Mouse (Mus musculus) midbrain, embryonic 16.5 days (tissue): ENCODE results near the gene Slc8a1. TPM values are rescaled to one million over a fixed set of nuclear protein-coding genes. Genes with fewer than 3 reads are reported as not detected.

Experiments used
- ATAC-seq: fragments of 200-750 bp; cut with Nextera tagmentation; 2 replicates; pipeline ENCODE4 v1.8.0; 2017; ENCODE audit warnings: moderate TSS enrichment
- H3K27ac ChIP-seq: fragments of 300-500 bp; sonication (generic); 2 replicates; pipeline ENCODE4 v1.5.1; 2014; ENCODE audit warnings: mild to moderate bottlenecking, low read length, mixed read lengths
- H3K27me3 ChIP-seq: fragments of 300-500 bp; sonication (generic); 2 replicates; pipeline ENCODE4 v1.6.1; 2014; ENCODE audit warnings: low read depth, low read length, mixed read lengths; ENCODE audit not compliant: control insufficient read depth, insufficient read depth
- H3K36me3 ChIP-seq: fragments of 300-500 bp; sonication (generic); 2 replicates; pipeline ENCODE4 v1.6.1; 2014; ENCODE audit warnings: mild to moderate bottlenecking, low read length, moderate library complexity, mixed read lengths; ENCODE audit not compliant: control insufficient read depth, insufficient read depth
- H3K4me1 ChIP-seq: fragments of 300-500 bp; sonication (generic); 2 replicates; pipeline ENCODE4 v1.6.1; 2014; ENCODE audit warnings: mild to moderate bottlenecking, low read length, mixed read lengths; ENCODE audit not compliant: control insufficient read depth, insufficient read depth
- H3K4me2 ChIP-seq: fragments of 300-500 bp; sonication (generic); 2 replicates; pipeline ENCODE4 v1.6.1; 2014; ENCODE audit warnings: mild to moderate bottlenecking, low read length, mixed read lengths
- H3K4me3 ChIP-seq: fragments of 300-500 bp; sonication (generic); 2 replicates; pipeline ENCODE4 v1.5.1; 2014; ENCODE audit warnings: low read depth, mild to moderate bottlenecking, low read length, moderate library complexity, mixed read lengths
- H3K9ac ChIP-seq: fragments of 300-500 bp; sonication (generic); 2 replicates; pipeline ENCODE4 v1.6.1; 2014; ENCODE audit warnings: low read depth, low read length, mixed read lengths
- H3K9me3 ChIP-seq: fragments of 300-500 bp; sonication (generic); replicated peaks from 2 replicates; pipeline ENCODE4 v1.6.1; 2014; ENCODE audit warnings: mild to moderate bottlenecking, low read length, mixed read lengths; ENCODE audit not compliant: control insufficient read depth, poor library complexity, severe bottlenecking
- WGBS: fragments of 180-500 bp; shearing (Covaris S2); extraction: QIAGEN DNeasy Blood & Tissue Kit; methylation state at CpG from one replicate; pipeline ENCODE4 v1.1.7; 2014; 5-methylcytosine and 5-hydroxymethylcytosine counted together
- polyA plus RNA-seq: library from polyadenylated mRNA; unstranded; fragments of >200 nt; fragmentation: Nextera tagmentation; extraction: Ambion mirVana; gene quantifications from 2 replicates; pipeline ENCODE4 v1.2.1, GENCODE M21; 2015

The Slc8a1 gene
- polyA plus RNA-seq, 1 experiment from 2014 or later, result 15.9 TPM

GRCm38 (mm10) chr17:81542313-81543185 lies 195.6 kb downstream of the Slc8a1 start:
- no peak overlapping the region for H3K4me2 ChIP-seq
- no peaks in the 10 kb centered on the region for H3K27me3 ChIP-seq
- no peak overlapping the region for H3K9ac ChIP-seq
- no peak overlapping the region for H3K27ac ChIP-seq
- WGBS, result 67% methylated on average over 12 of the region's 12 CpGs
- H3K36me3 ChIP-seq, result no peaks in the 10 kb centered on the region
- H3K4me3 ChIP-seq, result no peak overlapping the region
- peaks cover 3% of the 10 kb centered on the region; the same call in 1 of the 2 replicates for H3K4me1 ChIP-seq
- H3K9me3 ChIP-seq, result no peaks in the 10 kb centered on the region
- peak; percentile 57 for ATAC-seq

DNA sequence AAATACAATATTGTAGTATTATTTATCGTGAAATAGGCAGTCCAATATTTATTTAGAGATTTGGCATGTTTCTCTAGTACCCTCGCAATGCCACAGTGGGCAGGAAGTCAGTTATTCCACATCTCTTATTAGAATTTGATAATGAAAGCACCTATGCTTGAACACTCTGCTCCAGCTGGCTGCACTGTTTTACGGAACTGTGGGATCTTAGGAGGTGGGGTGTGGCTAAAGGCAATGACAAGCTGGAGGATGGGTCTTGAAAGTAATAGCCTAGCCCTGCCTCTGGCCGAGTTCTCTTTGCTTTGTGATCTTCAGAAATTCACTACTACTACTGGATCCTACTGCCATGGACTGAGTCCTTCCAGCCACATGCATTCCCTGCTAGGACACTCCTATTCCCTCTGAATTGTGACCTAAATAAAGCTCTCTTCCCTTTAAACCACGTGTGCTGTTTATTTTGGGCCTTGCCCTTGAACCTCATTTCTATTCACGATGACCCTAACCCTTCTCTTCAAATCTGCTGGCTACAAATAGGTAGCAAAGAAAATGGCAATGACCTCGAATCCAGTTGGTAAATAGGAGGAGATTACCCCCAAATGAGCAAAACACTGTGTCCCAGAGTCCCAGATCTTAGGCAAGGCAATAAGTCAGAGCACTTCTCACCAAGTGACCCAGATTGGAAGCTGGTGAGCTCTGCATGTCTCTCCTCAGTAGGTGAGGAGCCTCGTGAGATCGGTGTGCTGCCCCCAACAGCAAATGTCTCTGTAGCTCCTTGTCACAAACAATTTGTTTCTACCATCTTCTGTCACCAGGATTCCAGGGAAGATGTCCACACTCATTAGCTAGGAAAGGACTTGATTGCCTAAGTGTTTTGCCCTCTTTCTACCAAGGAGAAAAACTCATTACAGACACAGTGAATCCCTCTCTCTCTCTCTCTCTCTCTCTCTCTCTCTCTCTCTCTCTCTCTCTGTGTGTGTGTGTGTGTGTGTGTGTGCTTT lies 199.7 kb downstream of the Slc8a1 start:
- H3K36me3 ChIP-seq, result no peaks in the 10 kb centered on the region
- no peak overlapping the region for H3K9ac ChIP-seq
- no peak overlapping the region for H3K4me3 ChIP-seq
- no peak overlapping the region for H3K4me2 ChIP-seq
- H3K27ac ChIP-seq, result no peak overlapping the region
- 64% methylated on average over 9 of the region's 9 CpGs for WGBS
- no peaks in the 10 kb centered on the region for H3K27me3 ChIP-seq
- H3K4me1 ChIP-seq, result peaks cover 3% of the 10 kb centered on the region; the same call in 1 of the 2 replicates
- ATAC-seq, result no peak
- H3K9me3 ChIP-seq, result no peaks in the 10 kb centered on the region

GRCm38 (mm10) chr17:81536093-81536492 lies 202.1 kb downstream of the Slc8a1 start:
- no peaks in the 10 kb centered on the region for H3K27me3 ChIP-seq
- no peaks in the 10 kb centered on the region for H3K36me3 ChIP-seq
- no peak overlapping the region for H3K4me2 ChIP-seq
- 97% methylated on average over 3 of the region's 3 CpGs for WGBS
- peaks cover 3% of the 10 kb centered on the region; the same call in 1 of the 2 replicates for H3K4me1 ChIP-seq
- ATAC-seq, result no peak
- H3K27ac ChIP-seq, result no peak overlapping the region
- H3K4me3 ChIP-seq, result no peak overlapping the region
- H3K9me3 ChIP-seq, result no peaks in the 10 kb centered on the region
- no peak overlapping the region for H3K9ac ChIP-seq

DNA sequence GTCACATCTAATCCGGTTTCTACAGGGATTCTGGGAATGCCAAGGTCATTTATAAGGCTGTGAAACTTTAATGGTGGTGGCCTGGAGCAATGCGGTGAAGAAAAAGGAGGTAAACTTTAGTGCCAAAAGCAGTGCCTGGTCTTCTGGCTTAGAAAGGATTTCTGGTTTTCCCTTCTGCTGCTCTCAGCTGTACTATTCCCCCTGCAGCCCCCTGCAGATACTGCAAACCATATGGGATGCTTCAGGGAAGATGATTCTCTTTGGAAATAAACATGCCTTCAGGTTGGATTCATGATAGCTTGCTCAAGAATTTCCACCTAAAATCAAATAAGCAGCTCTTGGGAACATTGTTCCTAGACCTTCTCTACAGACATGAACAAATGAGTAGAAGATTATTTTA lies 208.3 kb downstream of the Slc8a1 start:
- 74% methylated on average over 2 of the region's 2 CpGs for WGBS
- Histone ChIP-seq H3K4me1 (no peaks in the 10 kb centered on the region), H3K27ac (no peak overlapping the region), H3K9ac (no peak overlapping the region), H3K27me3 (no peaks in the 10 kb centered on the region), H3K4me3 (no peak overlapping the region), H3K36me3 (no peaks in the 10 kb centered on the region), H3K9me3 (no peaks in the 10 kb centered on the region), H3K4me2 (no peak overlapping the region)
- no peak for ATAC-seq

DNA sequence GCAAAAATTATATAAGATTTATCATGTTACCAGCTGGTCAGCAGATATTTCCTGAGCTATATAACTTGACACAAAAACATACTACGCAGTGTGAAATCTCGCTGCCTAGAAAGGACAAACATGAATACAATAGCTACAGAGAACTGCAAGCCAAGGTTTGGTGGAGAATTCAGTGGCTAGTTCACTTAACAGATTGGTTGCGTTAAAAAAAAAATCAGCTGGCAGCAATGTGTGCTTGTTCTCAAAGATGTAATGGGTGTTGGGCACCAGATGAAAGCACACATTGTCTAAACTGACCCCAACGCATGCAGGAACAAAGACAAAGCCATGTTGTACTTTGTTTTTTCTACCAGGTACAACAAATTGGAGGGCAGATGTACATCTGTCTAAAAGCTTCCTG lies 209.2 kb downstream of the Slc8a1 start:
- H3K4me1 ChIP-seq, result no peaks in the 10 kb centered on the region
- H3K9ac ChIP-seq, result no peak overlapping the region
- no peak overlapping the region for H3K4me2 ChIP-seq
- no peaks in the 10 kb centered on the region for H3K36me3 ChIP-seq
- no peaks in the 10 kb centered on the region for H3K9me3 ChIP-seq
- H3K27me3 ChIP-seq, result no peaks in the 10 kb centered on the region
- no peak for ATAC-seq
- no peak overlapping the region for H3K27ac ChIP-seq
- WGBS, result 84% methylated on average over 4 of the region's 4 CpGs
- H3K4me3 ChIP-seq, result no peak overlapping the region

DNA sequence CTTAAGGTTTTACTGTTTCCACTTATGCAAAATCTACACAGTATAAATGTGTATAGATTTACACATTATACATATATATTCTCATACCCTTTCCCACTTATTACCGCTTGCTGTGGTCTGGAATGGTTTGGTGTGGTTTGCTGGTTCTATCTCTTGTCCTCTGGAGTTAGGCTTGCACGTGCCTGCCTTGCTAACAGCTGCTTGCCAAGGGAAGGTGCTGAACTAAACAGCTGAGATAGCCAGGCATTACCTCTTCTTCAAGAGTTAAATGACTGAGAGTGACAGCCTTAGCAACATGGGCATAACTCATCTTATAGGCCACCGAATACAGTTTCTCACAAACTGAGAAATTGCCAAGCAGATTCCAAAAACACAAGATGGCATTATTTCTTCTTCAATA lies 211.7 kb downstream of the Slc8a1 start:
- H3K27ac ChIP-seq, result no peak overlapping the region
- no peak overlapping the region for H3K4me2 ChIP-seq
- no peak overlapping the region for H3K9ac ChIP-seq
- no peaks in the 10 kb centered on the region for H3K27me3 ChIP-seq
- no peaks in the 10 kb centered on the region for H3K4me1 ChIP-seq
- no peak for ATAC-seq
- no peaks in the 10 kb centered on the region for H3K36me3 ChIP-seq
- no peak overlapping the region for H3K4me3 ChIP-seq
- no peaks in the 10 kb centered on the region for H3K9me3 ChIP-seq
- 86% methylated on average over 3 of the region's 3 CpGs for WGBS

- no peak for ATAC-seq
- no peaks in the 10 kb centered on the region for H3K27me3 ChIP-seq
- no peak overlapping the region for H3K27ac ChIP-seq
- no peak overlapping the region for H3K4me3 ChIP-seq
- H3K4me2 ChIP-seq, result no peak overlapping the region
- no peaks in the 10 kb centered on the region for H3K9me3 ChIP-seq
- no peak overlapping the region for H3K9ac ChIP-seq
- H3K36me3 ChIP-seq, result no peaks in the 10 kb centered on the region
- no peaks in the 10 kb centered on the region for H3K4me1 ChIP-seq
- 80% methylated on average over 6 of the region's 6 CpGs for WGBS
These were observed 213.4 kb downstream of the Slc8a1 start for GRCm38 (mm10) chr17:81524826-81525225.

GRCm38 (mm10) chr17:81523943-81524342 lies 214.2 kb downstream of the Slc8a1 start:
- Histone ChIP-seq H3K9ac (no peak overlapping the region), H3K4me3 (no peak overlapping the region), H3K27me3 (no peaks in the 10 kb centered on the region), H3K4me1 (no peaks in the 10 kb centered on the region), H3K36me3 (no peaks in the 10 kb centered on the region), H3K27ac (no peak overlapping the region), H3K9me3 (no peaks in the 10 kb centered on the region), H3K4me2 (no peak overlapping the region)
- no peak for ATAC-seq
- 7% methylated on average over 2 of the region's 2 CpGs for WGBS
